Mouse (Mus musculus) lung, embryonic 15.5 days (tissue): ENCODE data around the gene Zfp808. TPM values are rescaled to one million over a fixed set of nuclear protein-coding genes. Genes with fewer than 3 reads are reported as not detected.
"Not testable (repeated sequence)": the region's sequence is repeated elsewhere in the genome, so short reads cannot be mapped to it uniquely, and the experiment has no call there.

Experiments
- ATAC-seq: fragments of 200-750 bp; cut with Nextera tagmentation; 2 replicates; pipeline ENCODE4 v1.8.0; 2017; ENCODE audit warnings: moderate number of reproducible peaks, borderline replicate concordance; ENCODE audit not compliant: low FRiP score, low TSS enrichment; ENCODE audit errors: extremely low read depth
- H3K27ac ChIP-seq: fragments of 300-500 bp; sonication (generic); 2 replicates; pipeline ENCODE4 v1.5.1; 2015; ENCODE audit warnings: moderate library complexity, mild to moderate bottlenecking, inconsistent platforms
- H3K27me3 ChIP-seq: fragments of 300-500 bp; sonication (generic); 2 replicates; pipeline ENCODE4 v1.6.1; 2015; ENCODE audit warnings: inconsistent platforms
- H3K36me3 ChIP-seq: fragments of 300-500 bp; sonication (generic); 2 replicates; pipeline ENCODE4 v1.6.1; 2015; ENCODE audit warnings: inconsistent platforms
- H3K4me1 ChIP-seq: fragments of 300-500 bp; sonication (generic); 2 replicates; pipeline ENCODE4 v1.6.1; 2015; ENCODE audit warnings: inconsistent platforms
- H3K4me2 ChIP-seq: fragments of 300-500 bp; sonication (generic); 2 replicates; pipeline ENCODE4 v1.6.1; 2015; ENCODE audit warnings: inconsistent platforms, mild to moderate bottlenecking, moderate library complexity
- H3K4me3 ChIP-seq: fragments of 300-500 bp; sonication (generic); 2 replicates; pipeline ENCODE4 v1.5.1; 2015; ENCODE audit warnings: mild to moderate bottlenecking, inconsistent platforms
- H3K9ac ChIP-seq: fragments of 300-500 bp; sonication (generic); 2 replicates; pipeline ENCODE4 v1.6.1; 2015; ENCODE audit warnings: inconsistent platforms
- H3K9me3 ChIP-seq: fragments of 300-500 bp; sonication (generic); 2 replicates; pipeline ENCODE4 v1.6.1; 2016; ENCODE audit warnings: inconsistent platforms
- WGBS: fragments of 180-500 bp; shearing (Covaris S2); methylation state at CpG from one replicate; pipeline ENCODE4 v1.1.7; 2015; 5-methylcytosine and 5-hydroxymethylcytosine counted together
- polyA plus RNA-seq: library from polyadenylated mRNA; unstranded; fragments of >200 nt; fragmentation: Nextera tagmentation; extraction: Ambion mirVana; gene quantifications from 2 replicates; pipeline ENCODE4 v1.2.1, GENCODE M21; 2015

Zfp808 gene
- polyA plus RNA-seq: 12.2 and 13.0 TPM in 2 replicates

GRCm38 (mm10) chr13:62129432-62130171, at the start of gene Zfp808:
Gene Zfp808, plus strand, starts transcription at chr13:62129886.
- peak; percentile 64; the same call in 1 of the 2 replicates for ATAC-seq

GRCm38 (mm10) chr13:62098786-62099185, 30.9 kb upstream of the Zfp808 start:
- H3K9me3 ChIP-seq, H3K4me1 ChIP-seq, H3K4me2 ChIP-seq, H3K4me3 ChIP-seq, H3K27me3 ChIP-seq, ATAC-seq, H3K9ac ChIP-seq, H3K36me3 ChIP-seq, H3K27ac ChIP-seq: not testable (repeated sequence)
- 77% methylated on average over 4 of the region's 4 CpGs for WGBS

More at GRCm38 (mm10) chr13:62129432-62130171, at the start of gene Zfp808:
- not testable (repeated sequence) for H3K36me3 ChIP-seq, H3K27me3 ChIP-seq, H3K9me3 ChIP-seq, H3K4me1 ChIP-seq
- 5% methylated on average over 21 of the region's 21 CpGs for WGBS
- peak within 1 kb of the TSS; percentile 54 for H3K4me2 ChIP-seq
- H3K27ac ChIP-seq: peak within 1 kb of the TSS; percentile 69
- H3K4me3 ChIP-seq: peak within 1 kb of the TSS; percentile 67
- peak within 1 kb of the TSS; percentile 60 for H3K9ac ChIP-seq

- ATAC-seq, H3K9ac ChIP-seq, H3K4me3 ChIP-seq, H3K9me3 ChIP-seq, H3K4me1 ChIP-seq, H3K4me2 ChIP-seq, H3K27me3 ChIP-seq, H3K36me3 ChIP-seq, H3K27ac ChIP-seq: not testable (repeated sequence)
- 84% methylated on average over 4 of the region's 4 CpGs for WGBS
Observed at GRCm38 (mm10) chr13:62099454-62099853, 30.2 kb upstream of the Zfp808 start.

- not testable (repeated sequence) for H3K27me3 ChIP-seq, H3K27ac ChIP-seq, H3K36me3 ChIP-seq, H3K4me2 ChIP-seq, ATAC-seq, H3K9me3 ChIP-seq, H3K9ac ChIP-seq, H3K4me3 ChIP-seq, H3K4me1 ChIP-seq
- WGBS: 79% methylated on average over 1 of the region's 1 CpGs
Observed at GRCm38 (mm10) chr13:62102368-62102767, 27.3 kb upstream of the Zfp808 start.

- not testable (repeated sequence) for H3K27me3 ChIP-seq, H3K4me3 ChIP-seq, H3K4me1 ChIP-seq, H3K27ac ChIP-seq, H3K9ac ChIP-seq, H3K9me3 ChIP-seq, ATAC-seq, H3K36me3 ChIP-seq, H3K4me2 ChIP-seq
- WGBS: 36% methylated on average over 2 of the region's 2 CpGs
Observed at GRCm38 (mm10) chr13:62115861-62116260, 13.8 kb upstream of the Zfp808 start.

- H3K4me1 ChIP-seq, H3K36me3 ChIP-seq, H3K9ac ChIP-seq, H3K27me3 ChIP-seq, H3K4me2 ChIP-seq, H3K4me3 ChIP-seq, H3K9me3 ChIP-seq, ATAC-seq, H3K27ac ChIP-seq: not testable (repeated sequence)
- 61% methylated on average over 1 of the region's 1 CpGs for WGBS
Observed at GRCm38 (mm10) chr13:62121578-62121977, 8.1 kb upstream of the Zfp808 start.

GRCm38 (mm10) chr13:62181835-62182755, 52.4 kb downstream of the Zfp808 start:
- H3K4me3 ChIP-seq, H3K4me1 ChIP-seq, H3K9me3 ChIP-seq, H3K4me2 ChIP-seq, H3K27ac ChIP-seq, H3K36me3 ChIP-seq, ATAC-seq, H3K27me3 ChIP-seq, H3K9ac ChIP-seq: not testable (repeated sequence)
- 71% methylated on average over 2 of the region's 2 CpGs for WGBS

- H3K4me2 ChIP-seq: no peak overlapping the region
- no peaks in the 10 kb centered on the region for H3K4me1 ChIP-seq
- H3K36me3 ChIP-seq: no peaks in the 10 kb centered on the region
- WGBS: 43% methylated on average over 3 of the region's 3 CpGs
- ATAC-seq: no peak
- H3K9me3 ChIP-seq: no peaks in the 10 kb centered on the region
- H3K4me3 ChIP-seq: no peak overlapping the region
- no peaks in the 10 kb centered on the region for H3K27me3 ChIP-seq
- H3K27ac ChIP-seq: no peak overlapping the region
- H3K9ac ChIP-seq: no peak overlapping the region
Observed at GRCm38 (mm10) chr13:62245264-62245663, 115.6 kb downstream of the Zfp808 start.

GRCm38 (mm10) chr13:62255226-62255625, 125.5 kb downstream of the Zfp808 start:
- ATAC-seq: not testable (repeated sequence)
- 79% methylated on average over 9 of the region's 9 CpGs for WGBS

GRCm38 (mm10) chr13:62263392-62263791, 133.7 kb downstream of the Zfp808 start:
- no peak for ATAC-seq
- H3K4me2 ChIP-seq: no peak overlapping the region
- H3K27ac ChIP-seq: no peak overlapping the region
- peaks cover 9% of the 10 kb centered on the region; the same call in 1 of the 2 replicates for H3K9me3 ChIP-seq
- H3K27me3 ChIP-seq: no peaks in the 10 kb centered on the region
- H3K4me1 ChIP-seq: no peaks in the 10 kb centered on the region
- H3K36me3 ChIP-seq: no peaks in the 10 kb centered on the region
- no peak overlapping the region for H3K9ac ChIP-seq
- WGBS: 83% methylated on average over 4 of the region's 4 CpGs
- no peak overlapping the region for H3K4me3 ChIP-seq

More at GRCm38 (mm10) chr13:62255226-62255625, 125.5 kb downstream of the Zfp808 start:
- not testable (repeated sequence) for H3K27me3 ChIP-seq, H3K4me1 ChIP-seq, H3K9me3 ChIP-seq, H3K27ac ChIP-seq, H3K4me2 ChIP-seq, H3K9ac ChIP-seq, H3K4me3 ChIP-seq, H3K36me3 ChIP-seq
